Mouse (Mus musculus) olfactory bulb, adult 2 months (tissue): ENCODE measurements at regions not wholly inside any gene's neighbourhood (a gene's known extent, or its start where the extent isn't known, plus 50 kb on each side); places are given as distances from the start of the nearest gene placed in this dataset.

Experiments
- H3K27ac ChIP-seq: fragments of 200-500 bp; 2 replicates; pipeline ENCODE4 v1.5.1; 2012; ENCODE audit warnings: low read depth, low read length; ENCODE audit not compliant: insufficient read depth
- H3K4me1 ChIP-seq: fragments of 200-500 bp; 2 replicates; pipeline ENCODE4 v1.6.1; 2012; ENCODE audit warnings: low read length; ENCODE audit not compliant: control insufficient read depth, insufficient read depth
- H3K4me3 ChIP-seq: fragments of 200-500 bp; 2 replicates; pipeline ENCODE4 v1.5.1; 2012; ENCODE audit warnings: mild to moderate bottlenecking, low read depth, low read length, moderate library complexity; ENCODE audit not compliant: insufficient read depth
- CTCF ChIP-seq: fragments of 200-500 bp; IDR thresholded peaks from 2 replicates; pipeline ENCODE4 v1.5.1; 2012; ENCODE audit warnings: low read depth, mild to moderate bottlenecking, low read length, moderate library complexity; ENCODE audit not compliant: insufficient read depth
- POLR2A ChIP-seq: fragments of 200-500 bp; IDR thresholded peaks from 2 replicates; pipeline ENCODE4 v1.6.1; 2012; ENCODE audit warnings: mild to moderate bottlenecking, low read depth, low read length, moderate library complexity; ENCODE audit not compliant: insufficient read depth
- WGBS: fragments of 180-500 bp; shearing (Covaris S2); methylation state at CpG from one replicate; pipeline ENCODE4 v1.1.7; 2018; 5-methylcytosine and 5-hydroxymethylcytosine counted together

GRCm38 (mm10) chr11:17501120-17502043 lies 244.0 kb downstream of the C1d start:
- H3K4me1 ChIP-seq, result no peaks in the 10 kb centered on the region
- WGBS, result 80% methylated on average over 14 of the region's 14 CpGs
- H3K4me3 ChIP-seq, result no peak overlapping the region
- H3K27ac ChIP-seq, result no peak overlapping the region
- TF ChIP-seq CTCF (no peak), POLR2A (no peak)

- WGBS, result 88% methylated on average over 7 of the region's 7 CpGs
Measured at GRCm38 (mm10) chr11:17502052-17502451, 244.7 kb downstream of the C1d start.

GRCm38 (mm10) chr11:17522220-17522919 lies 265.0 kb downstream of the C1d start:
- no peak overlapping the region for H3K27ac ChIP-seq
- TF ChIP-seq CTCF (no peak), POLR2A (no peak)
- H3K4me1 ChIP-seq, result no peaks in the 10 kb centered on the region
- H3K4me3 ChIP-seq, result no peak overlapping the region
- 79% methylated on average over 12 of the region's 12 CpGs for WGBS

More at GRCm38 (mm10) chr11:17502052-17502451, 244.7 kb downstream of the C1d start:
- Histone ChIP-seq H3K4me1 (no peaks in the 10 kb centered on the region), H3K4me3 (no peak overlapping the region), H3K27ac (no peak overlapping the region)
- TF ChIP-seq CTCF (no peak), POLR2A (no peak)

- TF ChIP-seq POLR2A (no peak), CTCF (no peak)
- no peak overlapping the region for H3K27ac ChIP-seq
- no peaks in the 10 kb centered on the region for H3K4me1 ChIP-seq
- WGBS, result 94% methylated on average over 4 of the region's 4 CpGs
- no peak overlapping the region for H3K4me3 ChIP-seq
Measured at GRCm38 (mm10) chr11:17523329-17523728, 265.9 kb downstream of the C1d start.

- WGBS, result 51% methylated on average over 7 of the region's 7 CpGs
- TF ChIP-seq CTCF (no peak), POLR2A (no peak)
- Histone ChIP-seq H3K27ac (no peak overlapping the region), H3K4me3 (no peak overlapping the region), H3K4me1 (no peaks in the 10 kb centered on the region)
Measured at GRCm38 (mm10) chr11:17524985-17525775, 267.8 kb downstream of the C1d start.

GRCm38 (mm10) chr11:17526476-17526875 lies 269.1 kb downstream of the C1d start:
- Histone ChIP-seq H3K4me1 (no peaks in the 10 kb centered on the region), H3K27ac (no peak overlapping the region), H3K4me3 (no peak overlapping the region)
- TF ChIP-seq POLR2A (no peak), CTCF (no peak)
- 25% methylated on average over 5 of the region's 5 CpGs for WGBS

- no peak overlapping the region for H3K4me3 ChIP-seq
- H3K4me1 ChIP-seq, result no peaks in the 10 kb centered on the region
- H3K27ac ChIP-seq, result no peak overlapping the region
- WGBS, result 86% methylated on average over 6 of the region's 6 CpGs
- TF ChIP-seq CTCF (no peak), POLR2A (no peak)
Measured at GRCm38 (mm10) chr11:17528609-17529008, 271.2 kb downstream of the C1d start.

- Histone ChIP-seq H3K4me3 (no peak overlapping the region), H3K27ac (no peak overlapping the region), H3K4me1 (no peaks in the 10 kb centered on the region)
- TF ChIP-seq CTCF (no peak), POLR2A (no peak)
- WGBS, result 44% methylated on average over 3 of the region's 3 CpGs
Measured at GRCm38 (mm10) chr11:17533706-17534105, 276.3 kb downstream of the C1d start.
